Mouse (Mus musculus) midbrain, postnatal 0 days (tissue): Measurements from ENCODE around the gene Neurl1a. TPM values are rescaled to one million over a fixed set of nuclear protein-coding genes. Genes with fewer than 3 reads are reported as not detected.

Source experiments
- ATAC-seq: fragments of 200-750 bp; cut with Nextera tagmentation; 2 replicates; pipeline ENCODE4 v1.8.0; 2017; ENCODE audit warnings: moderate number of reproducible peaks, mild to moderate bottlenecking, moderate TSS enrichment, moderate library complexity; ENCODE audit not compliant: low FRiP score
- DNase-seq: peaks from one replicate; pipeline ENCODE4 v3.0.0-alpha.2; 2015; ENCODE audit warnings: low spot score
- H3K27ac ChIP-seq: fragments of 300-500 bp; sonication (generic); 2 replicates; pipeline ENCODE4 v1.5.1; 2014; ENCODE audit warnings: low read depth, mild to moderate bottlenecking, low read length, mixed read lengths
- H3K27me3 ChIP-seq: fragments of 300-500 bp; sonication (generic); 2 replicates; pipeline ENCODE4 v1.6.1; 2014; ENCODE audit warnings: low read length, control low read depth, mixed read lengths; ENCODE audit not compliant: insufficient read depth
- H3K36me3 ChIP-seq: fragments of 300-500 bp; sonication (generic); 2 replicates; pipeline ENCODE4 v1.6.1; 2014; ENCODE audit warnings: low read length, control low read depth, mixed read lengths; ENCODE audit not compliant: insufficient read depth
- H3K4me1 ChIP-seq: fragments of 300-500 bp; sonication (generic); 2 replicates; pipeline ENCODE4 v1.6.1; 2014; ENCODE audit warnings: mild to moderate bottlenecking, control low read depth, antibody characterized with exemption, low read length, mixed read lengths; ENCODE audit not compliant: insufficient read depth
- H3K4me2 ChIP-seq: fragments of 300-500 bp; sonication (generic); 2 replicates; pipeline ENCODE4 v1.6.1; 2014; ENCODE audit warnings: low read depth, mild to moderate bottlenecking, low read length, mixed read lengths; ENCODE audit not compliant: poor library complexity, severe bottlenecking
- H3K4me3 ChIP-seq: fragments of 300-500 bp; sonication (generic); 2 replicates; pipeline ENCODE4 v1.5.1; 2014; ENCODE audit warnings: low read depth, mild to moderate bottlenecking, low read length, moderate library complexity
- H3K9ac ChIP-seq: fragments of 300-500 bp; sonication (generic); replicated peaks from 2 replicates; pipeline ENCODE4 v1.6.1; 2014; ENCODE audit warnings: mild to moderate bottlenecking, low read length, moderate library complexity, mixed read lengths; ENCODE audit not compliant: poor library complexity, severe bottlenecking
- H3K9me3 ChIP-seq: fragments of 300-500 bp; sonication (generic); 2 replicates; pipeline ENCODE4 v1.6.1; 2016; ENCODE audit warnings: low read length, control low read depth
- CTCF ChIP-seq: IDR thresholded peaks from 2 replicates; pipeline ENCODE4 v1.5.1; 2016; ENCODE audit warnings: antibody characterized with exemption, mild to moderate bottlenecking
- WGBS: fragments of 180-500 bp; shearing (Covaris S2); extraction: QIAGEN DNeasy Blood & Tissue Kit; methylation state at CpG from one replicate; pipeline ENCODE4 v1.1.7; 2014; 5-methylcytosine and 5-hydroxymethylcytosine counted together
- polyA plus RNA-seq: library from polyadenylated mRNA; unstranded; fragments of >200 nt; fragmentation: Nextera tagmentation; extraction: Ambion mirVana; gene quantifications from 2 replicates; pipeline ENCODE4 v1.2.1, GENCODE M21; 2015
- total RNA-seq: library from RNA; depleted of rRNA; stranded (reverse); fragments of >200 nt; gene quantifications from 2 replicates; pipeline ENCODE4 v1.2.3, GENCODE M21; 2014

Gene Neurl1a
- total and polyA plus RNA-seq, 2 experiments from 2014 or later, result 16.2 to 82.4 TPM

- ATAC-seq, result no peak
- Histone ChIP-seq H3K9ac (no peak overlapping the region), H3K4me1 (peaks cover 14% of the 10 kb centered on the region; the same call in 1 of the 2 replicates), H3K4me2 (no peak overlapping the region), H3K27ac (no peak overlapping the region), H3K36me3 (no peaks in the 10 kb centered on the region), H3K27me3 (no peaks in the 10 kb centered on the region), H3K9me3 (0 out of 2 replicates have a peak, but pooled peaks cover 2% of the 10 kb centered on the region), H3K4me3 (no peak overlapping the region)
- 70% methylated on average over 4 of the region's 4 CpGs for WGBS
- no peak for TF ChIP-seq CTCF
- no peak for DNase-seq
Measured at GRCm38 (mm10) chr19:47184736-47185135, 6.1 kb downstream of the Neurl1a start.

GRCm38 (mm10) chr19:47186514-47187275 lies 8.1 kb downstream of the Neurl1a start:
- WGBS, result 45% methylated on average over 15 of the region's 15 CpGs

GRCm38 (mm10) chr19:47188515-47189128 lies 10.0 kb downstream of the Neurl1a start:
- DNase-seq, result peak; percentile 84
- WGBS, result 59% methylated on average over 11 of the region's 11 CpGs
- ATAC-seq, result peak; percentile 72

More at GRCm38 (mm10) chr19:47186514-47187275, 8.1 kb downstream of the Neurl1a start:
- peaks cover 5% of the 10 kb centered on the region; the same call in 1 of the 2 replicates for H3K4me1 ChIP-seq
- 0 out of 2 replicates have a peak, but pooled peaks cover 2% of the 10 kb centered on the region for H3K9me3 ChIP-seq
- no peak overlapping the region for H3K27ac ChIP-seq
- TF ChIP-seq CTCF, result no peak
- H3K27me3 ChIP-seq, result no peaks in the 10 kb centered on the region
- H3K4me3 ChIP-seq, result no peak overlapping the region
- H3K9ac ChIP-seq, result no peak overlapping the region
- DNase-seq, result no peak
- H3K4me2 ChIP-seq, result no peak overlapping the region
- no peaks in the 10 kb centered on the region for H3K36me3 ChIP-seq
- ATAC-seq, result no peak

GRCm38 (mm10) chr19:47192158-47192557 lies 13.5 kb downstream of the Neurl1a start:
- no peak for DNase-seq
- Histone ChIP-seq H3K9ac (no peak overlapping the region), H3K9me3 (no peaks in the 10 kb centered on the region), H3K4me1 (peaks cover 5% of the 10 kb centered on the region; the same call in 1 of the 2 replicates), H3K4me3 (no peak overlapping the region), H3K36me3 (no peaks in the 10 kb centered on the region), H3K4me2 (no peak overlapping the region), H3K27me3 (no peaks in the 10 kb centered on the region), H3K27ac (no peak overlapping the region)
- ATAC-seq, result no peak
- TF ChIP-seq CTCF, result no peak
- WGBS, result 98% methylated on average over 5 of the region's 5 CpGs

More at GRCm38 (mm10) chr19:47188515-47189128, 10.0 kb downstream of the Neurl1a start:
- Histone ChIP-seq H3K4me3 (no peak overlapping the region), H3K4me1 (peaks cover 5% of the 10 kb centered on the region; the same call in 1 of the 2 replicates), H3K27ac (peak overlapping the region; percentile 26; the same call in 1 of the 2 replicates), H3K36me3 (no peaks in the 10 kb centered on the region), H3K9me3 (no peaks in the 10 kb centered on the region), H3K4me2 (no peak overlapping the region), H3K27me3 (no peaks in the 10 kb centered on the region), H3K9ac (no peak overlapping the region)
- TF ChIP-seq CTCF, result no peak

GRCm38 (mm10) chr19:47198671-47199350 lies 20.2 kb downstream of the Neurl1a start:
- TF ChIP-seq CTCF, result no peak
- Histone ChIP-seq H3K4me1 (0 out of 2 replicates have a peak, but pooled peaks cover 3% of the 10 kb centered on the region), H3K27me3 (no peaks in the 10 kb centered on the region), H3K4me3 (no peak overlapping the region), H3K4me2 (no peak overlapping the region), H3K9me3 (no peaks in the 10 kb centered on the region), H3K27ac (no peak overlapping the region), H3K9ac (no peak overlapping the region), H3K36me3 (no peaks in the 10 kb centered on the region)
- ATAC-seq, result no peak
- no peak for DNase-seq
- WGBS, result 69% methylated on average over 13 of the region's 13 CpGs
